Mouse (Mus musculus) Patski (cell line): ENCODE measurements around the gene Alk. TPM values are rescaled to one million over a fixed set of nuclear protein-coding genes. Genes with fewer than 3 reads are reported as not detected.

Source experiments
- ATAC-seq: fragments of 100-300 bp; one replicate; pipeline ENCODE4 v1.8.0; 2021
- CTCF ChIA-PET: fragments of 350-600 bp; sonication (Branson Sonifier 250); formaldehyde crosslinking; loops from one replicate; lab custom pipeline; 2022; ENCODE audit warnings: inconsistent platforms; lab: Charles Lee
- POLR2A ChIA-PET: fragments of 350-600 bp; sonication (Branson Sonifier 250); formaldehyde crosslinking; loops from one replicate; lab custom pipeline; 2022; ENCODE audit warnings: antibody characterized with exemption, inconsistent platforms; lab: Charles Lee
- DNase-seq: peaks from one replicate; pipeline ENCODE4 v3.0.0-alpha.2; 2011; ENCODE audit warnings: low read depth, low spot score
- H3K27me3 ChIP-seq: fragments of 371-371 bp; one replicate; pipeline ENCODE4 v1.5.1; 2021
- CTCF ChIP-seq: fragments of 100-300 bp; IDR thresholded peaks from one replicate; pipeline ENCODE4 v1.5.1; 2021
- in situ Hi-C: fragments of 300-500 bp; cut with MboI; formaldehyde crosslinking; loops from 3 replicates; pipeline ENCODE4 v1.11.1; 2018; ENCODE audit warnings: low pct_unique_long_range_greater_than_20kb, mixed read lengths
- polyA plus RNA-seq: library from polyadenylated mRNA; unstranded; gene quantifications from one replicate; pipeline ENCODE4 v1.2.3, GENCODE M21; 2021

Alk gene
- polyA plus RNA-seq, 1 experiment from 2014 or later: 0.09 TPM

DNA sequence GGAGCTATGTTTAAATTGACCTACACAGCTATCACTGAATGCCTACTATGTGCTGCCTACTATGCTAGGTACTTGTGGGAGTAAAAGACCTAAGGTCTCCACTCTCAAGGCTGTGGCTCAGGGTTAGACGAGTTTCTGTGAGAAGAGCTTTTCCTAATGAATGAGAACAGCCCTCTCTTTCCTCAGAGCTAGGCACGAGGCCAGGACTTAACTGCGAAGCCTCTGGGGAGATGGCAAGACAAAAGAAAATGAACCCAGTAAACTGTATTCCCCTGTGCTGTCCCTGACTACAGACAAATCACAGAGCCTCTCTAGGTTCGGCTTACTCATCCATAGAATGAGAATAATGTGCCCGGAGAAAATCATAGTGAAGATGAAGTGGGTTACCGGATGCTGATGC lies 406.9 kb downstream of the Alk start:
- CTCF ChIA-PET: interaction anchor here (1.0 to 1.8 kb wide), 4 partner anchors 8 to 43 kb away, joined by 3 to 5 read pairs (median 4); no protein-coding TSS in a partner anchor
- no peaks in the 10 kb centered on the region for H3K27me3 ChIP-seq
- no peak for DNase-seq
- no peak for ATAC-seq
- in situ Hi-C loops: no loop called here
- POLR2A ChIA-PET: no interaction called here
- no peak for TF ChIP-seq CTCF

DNA sequence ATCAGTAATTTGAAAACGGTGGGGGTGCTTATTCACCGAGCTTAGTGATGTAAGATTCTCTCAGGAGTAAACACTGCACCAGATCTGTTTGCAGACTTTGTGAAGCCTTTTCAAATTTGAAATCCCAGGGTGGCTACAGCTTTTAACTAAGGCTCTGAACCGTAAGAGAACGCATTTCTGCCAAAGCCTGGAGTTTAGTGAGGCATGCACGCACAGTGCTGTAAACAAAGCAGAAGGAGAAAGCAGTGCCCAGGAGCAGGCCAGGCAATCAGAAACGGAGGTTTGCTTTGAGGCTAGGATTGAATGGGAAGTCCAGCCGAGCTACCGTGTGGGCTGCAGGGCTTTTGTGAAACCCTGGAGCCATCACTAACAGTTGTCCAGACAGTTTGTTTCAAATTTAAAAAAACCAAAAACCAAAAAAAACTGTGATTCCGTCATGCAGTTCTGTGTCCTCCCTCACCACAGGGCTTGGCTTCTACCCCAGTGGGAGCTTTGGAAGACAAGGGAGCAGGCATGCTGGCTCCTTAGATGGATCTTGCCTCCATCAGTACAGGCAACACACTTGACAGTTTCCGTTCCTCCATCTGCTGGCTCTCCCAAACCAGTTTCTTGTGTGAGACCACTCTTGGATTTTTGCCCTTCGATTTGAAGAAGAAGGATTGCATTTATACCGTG lies 409.3 kb downstream of the Alk start:
- POLR2A ChIA-PET: no interaction called here
- in situ Hi-C loops: no loop called here
- no peak for TF ChIP-seq CTCF
- ATAC-seq (no peak), DNase-seq (no peak)
- H3K27me3 ChIP-seq: peaks cover 3% of the 10 kb centered on the region
- CTCF ChIA-PET: no interaction called here

DNA sequence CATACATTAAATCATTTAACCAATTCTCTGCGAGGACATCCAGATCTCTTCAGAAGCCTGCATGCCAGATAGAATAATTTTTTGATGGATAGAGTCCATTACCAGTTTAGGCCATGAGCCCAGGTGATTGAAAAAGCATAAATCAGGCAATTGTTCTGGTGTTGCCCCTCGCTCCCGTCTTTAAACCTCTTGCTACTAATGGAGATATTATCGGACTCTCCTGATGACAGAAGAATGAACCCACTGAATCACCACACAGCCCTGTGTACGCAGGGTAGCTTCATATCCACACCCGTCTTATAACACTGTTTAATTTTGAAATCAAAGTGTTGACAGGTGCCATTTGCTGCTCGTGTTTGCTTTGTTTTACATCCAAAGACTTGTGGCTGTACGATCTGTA lies 413.9 kb downstream of the Alk start:
- ChIA-PET POLR2A (interaction anchor here (0.9 kb wide), 1 partner anchor 36 kb away, joined by 4 read pairs; no protein-coding TSS in a partner anchor), CTCF (interaction anchor here (3.9 kb wide), 1 partner anchor 9 kb away, joined by 14 read pairs; no protein-coding TSS in a partner anchor)
- in situ Hi-C loops: no loop called here
- no peak for ATAC-seq
- TF ChIP-seq CTCF: no peak
- no peak for DNase-seq
- H3K27me3 ChIP-seq: peaks cover 13% of the 10 kb centered on the region

GRCm38 (mm10) chr17:72187026-72187425 lies 417.4 kb downstream of the Alk start:
- no peak for DNase-seq
- no peak for ATAC-seq

DNA sequence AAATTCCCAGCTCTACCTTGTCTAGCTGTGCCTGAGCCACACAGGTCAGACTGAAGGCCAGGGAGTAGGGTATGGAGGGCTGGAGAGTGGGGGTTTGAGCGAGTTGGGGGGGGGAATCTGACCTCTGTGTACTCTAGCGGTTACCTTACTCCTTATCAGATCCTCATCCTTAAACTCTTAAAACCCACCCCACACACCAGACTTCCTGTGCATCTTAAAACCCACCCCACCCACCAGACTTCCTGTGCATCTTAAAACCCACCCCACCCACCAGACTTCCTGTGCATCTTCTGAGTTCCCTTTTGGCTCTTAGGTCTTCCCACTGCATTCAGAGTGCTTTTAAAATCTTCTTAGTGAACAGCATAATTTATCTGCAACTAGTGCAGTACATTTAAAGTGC lies 422.0 kb downstream of the Alk start:
- CTCF ChIA-PET: interaction anchor here (3.2 kb wide), 1 partner anchor 10 kb away, joined by 14 read pairs; no protein-coding TSS in a partner anchor
- no peak for DNase-seq
- H3K27me3 ChIP-seq: peaks cover 11% of the 10 kb centered on the region
- POLR2A ChIA-PET: no interaction called here
- TF ChIP-seq CTCF: no peak
- ATAC-seq: no peak
- in situ Hi-C loops: no loop called here

More at GRCm38 (mm10) chr17:72187026-72187425, 417.4 kb downstream of the Alk start:
- peaks cover 19% of the 10 kb centered on the region for H3K27me3 ChIP-seq
- POLR2A ChIA-PET: no interaction called here
- CTCF ChIA-PET: interaction anchor here (1.1 kb wide), 1 partner anchor 10 kb away, joined by 3 read pairs; no protein-coding TSS in a partner anchor
- TF ChIP-seq CTCF: no peak
- in situ Hi-C loops: no loop called here

DNA sequence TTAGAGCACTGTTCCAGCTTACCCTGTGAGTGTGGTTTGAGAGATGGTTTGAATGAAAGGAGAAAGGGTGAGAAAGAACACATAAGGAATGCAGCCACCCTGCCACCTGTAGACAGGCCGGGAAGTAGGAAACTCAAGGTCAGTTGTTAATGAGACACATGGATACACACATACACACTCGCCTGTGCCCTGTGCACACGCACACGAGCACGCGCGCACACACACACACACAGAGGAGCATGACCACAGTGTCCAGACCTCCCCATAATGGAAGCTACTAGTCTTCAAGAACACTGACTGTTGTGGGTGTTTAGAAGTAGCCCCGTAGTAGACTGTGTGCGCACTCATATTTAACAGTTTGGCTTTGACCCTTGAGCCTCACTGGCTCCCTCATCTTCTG lies 424.2 kb downstream of the Alk start:
- ATAC-seq (no peak), DNase-seq (no peak)
- POLR2A ChIA-PET: interaction anchor here (0.6 kb wide), 1 partner anchor 113 kb away, joined by 4 read pairs; no protein-coding TSS in a partner anchor
- TF ChIP-seq CTCF: no peak
- CTCF ChIA-PET: interaction anchor here (2.1 to 3.2 kb wide), 2 partner anchors 9 to 12 kb away, joined by 5 to 14 read pairs; no protein-coding TSS in a partner anchor
- peaks cover 12% of the 10 kb centered on the region for H3K27me3 ChIP-seq
- in situ Hi-C loops: no loop called here

GRCm38 (mm10) chr17:72179722-72180140 lies 424.7 kb downstream of the Alk start:
- DNase-seq (no peak), ATAC-seq (no peak)
- in situ Hi-C loops: no loop called here
- peaks cover 12% of the 10 kb centered on the region for H3K27me3 ChIP-seq
- ChIA-PET POLR2A (no interaction called here), CTCF (interaction anchor here (2.1 to 3.2 kb wide), 2 partner anchors 9 to 13 kb away, joined by 5 to 14 read pairs; no protein-coding TSS in a partner anchor)
- no peak for TF ChIP-seq CTCF

- ChIA-PET POLR2A (no interaction called here), CTCF (interaction anchor here (1.1 kb wide), 1 partner anchor 46 kb away, joined by 3 read pairs; no protein-coding TSS in a partner anchor)
- in situ Hi-C loops: no loop called here
- TF ChIP-seq CTCF: no peak
- peaks cover 8% of the 10 kb centered on the region for H3K27me3 ChIP-seq
- no peak for DNase-seq
- no peak for ATAC-seq
These were observed 430.6 kb downstream of the Alk start for GRCm38 (mm10) chr17:72173778-72174177.

- ChIA-PET CTCF (no interaction called here), POLR2A (no interaction called here)
- TF ChIP-seq CTCF: no peak
- no peak for ATAC-seq
- peaks cover 3% of the 10 kb centered on the region for H3K27me3 ChIP-seq
- in situ Hi-C loops: no loop called here
- no peak for DNase-seq
These were observed 436.3 kb downstream of the Alk start for GRCm38 (mm10) chr17:72168152-72168551.

DNA sequence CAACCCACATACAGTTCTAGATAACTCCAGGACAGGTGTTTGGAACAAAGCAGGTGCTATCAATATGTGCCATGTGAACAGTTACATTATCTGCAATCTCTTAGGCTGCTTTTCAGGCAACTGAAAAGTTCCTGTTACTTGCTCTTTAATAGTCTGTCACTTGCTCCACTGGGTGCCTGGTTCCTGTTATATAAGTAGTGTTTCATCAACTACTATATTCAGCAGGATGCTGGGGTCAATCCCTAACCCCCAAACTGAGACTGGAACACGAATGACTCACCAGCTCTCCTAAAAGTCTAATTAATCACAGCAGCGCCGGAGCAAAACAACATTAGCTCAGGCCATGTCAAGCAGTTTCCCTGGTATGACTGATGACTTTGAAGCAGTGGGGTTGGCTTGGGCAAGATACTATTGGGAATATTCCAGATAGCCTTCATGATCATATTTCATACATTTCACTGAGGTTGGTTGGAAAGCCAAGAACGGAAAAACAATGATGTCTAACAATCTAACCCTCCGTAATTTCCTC lies 445.5 kb downstream of the Alk start:
- DNase-seq: no peak
- ChIA-PET CTCF (no interaction called here), POLR2A (no interaction called here)
- in situ Hi-C loops: loop anchor here (10.0 kb wide), 1 partner anchor 114 kb away; no protein-coding TSS in a partner anchor
- no peak for TF ChIP-seq CTCF
- ATAC-seq: peak; percentile 24
- H3K27me3 ChIP-seq: no peaks in the 10 kb centered on the region
